Mouse (Mus musculus): ENCODE results near the gene Kras. TPM values are rescaled to one million over a fixed set of nuclear protein-coding genes. Genes with fewer than 3 reads are reported as not detected.

The Kras gene
- polyA plus RNA-seq, 1 experiment = 45.5 TPM

DNA sequence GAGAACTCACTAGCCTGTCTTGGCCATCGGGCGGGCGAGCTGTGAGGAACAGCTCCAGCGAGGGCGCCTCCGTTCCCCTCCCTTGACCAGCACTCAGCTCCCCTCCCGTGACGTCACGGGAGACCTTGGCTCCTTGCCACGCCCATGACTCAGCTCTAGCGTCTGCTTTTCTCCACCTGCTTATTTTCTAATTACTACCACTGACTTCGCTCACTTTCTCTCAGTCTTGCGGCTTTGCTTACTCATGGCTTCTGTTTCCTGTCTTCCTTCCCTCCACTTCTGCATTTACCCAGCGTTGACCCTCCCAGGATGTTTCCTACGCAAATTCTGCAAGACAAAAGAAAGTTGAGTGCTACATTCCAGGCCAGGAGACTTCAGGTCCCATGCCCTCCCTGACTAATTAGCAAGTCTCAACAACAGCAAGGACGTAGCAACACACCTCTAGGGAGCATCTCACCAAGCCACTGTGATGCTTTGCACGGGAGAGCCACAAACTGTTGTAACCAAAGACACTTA, 26.3 kb upstream of the Kras start:
- no peak overlapping the region for H3K4me3 ChIP-seq (ENCODE audit: insufficient read depth, low read length)
- no peak overlapping the region for H3K27ac ChIP-seq (ENCODE audit: insufficient read depth, low read length)
- peaks cover 1% of the 10 kb centered on the region; the same call in 1 of the 2 replicates for H3K4me1 ChIP-seq (ENCODE audit: control insufficient read depth, insufficient read depth, low read length)
- TF ChIP-seq POLR2A (IDR thresholded peaks at IDR 0.05; ENCODE audit: extremely low read depth, insufficient read depth, low read length) (no peak), CTCF (IDR thresholded peaks at IDR 0.05; ENCODE audit: extremely low read depth, insufficient read depth, low read length) (no peak)

DNA sequence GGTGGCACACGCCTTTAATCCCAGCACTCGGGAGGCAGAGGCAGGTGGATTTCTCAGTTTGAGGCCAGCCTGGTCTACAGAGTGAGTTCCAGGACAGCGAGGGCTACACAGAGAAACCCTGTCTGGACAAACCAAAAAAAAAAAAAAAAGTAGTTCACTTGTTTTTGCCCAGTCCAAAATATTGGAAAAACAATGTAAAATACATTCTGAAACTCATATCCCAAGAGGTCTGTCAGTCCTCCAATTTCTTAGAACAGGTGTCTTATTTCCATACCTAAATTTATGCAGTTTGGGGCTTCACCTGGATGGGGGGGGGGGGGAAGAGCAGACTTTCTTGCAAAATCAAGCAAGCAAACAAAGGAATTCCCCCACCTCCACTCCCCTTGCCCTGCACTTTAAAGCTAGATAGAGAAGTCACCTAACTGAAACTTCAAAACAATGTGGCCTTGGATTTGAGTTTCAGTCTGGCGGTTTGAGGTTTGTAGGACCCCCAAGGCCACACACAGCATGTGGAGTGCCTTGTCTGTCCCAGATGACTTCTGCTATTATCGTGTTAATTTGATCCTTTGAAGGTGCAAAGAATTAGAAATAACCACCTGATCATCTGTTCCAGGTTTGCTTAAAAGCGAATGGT, 25.7 kb upstream of the Kras start:
- Histone ChIP-seq H3K4me1 (ENCODE audit: control insufficient read depth, insufficient read depth, low read length) (peaks cover 1% of the 10 kb centered on the region; the same call in 1 of the 2 replicates), H3K27ac (ENCODE audit: insufficient read depth, low read length) (no peak overlapping the region), H3K4me3 (ENCODE audit: insufficient read depth, low read length) (no peak overlapping the region)
- TF ChIP-seq POLR2A (IDR thresholded peaks at IDR 0.05; ENCODE audit: extremely low read depth, insufficient read depth, low read length) (no peak), CTCF (IDR thresholded peaks at IDR 0.05; ENCODE audit: extremely low read depth, insufficient read depth, low read length) (no peak)

DNA sequence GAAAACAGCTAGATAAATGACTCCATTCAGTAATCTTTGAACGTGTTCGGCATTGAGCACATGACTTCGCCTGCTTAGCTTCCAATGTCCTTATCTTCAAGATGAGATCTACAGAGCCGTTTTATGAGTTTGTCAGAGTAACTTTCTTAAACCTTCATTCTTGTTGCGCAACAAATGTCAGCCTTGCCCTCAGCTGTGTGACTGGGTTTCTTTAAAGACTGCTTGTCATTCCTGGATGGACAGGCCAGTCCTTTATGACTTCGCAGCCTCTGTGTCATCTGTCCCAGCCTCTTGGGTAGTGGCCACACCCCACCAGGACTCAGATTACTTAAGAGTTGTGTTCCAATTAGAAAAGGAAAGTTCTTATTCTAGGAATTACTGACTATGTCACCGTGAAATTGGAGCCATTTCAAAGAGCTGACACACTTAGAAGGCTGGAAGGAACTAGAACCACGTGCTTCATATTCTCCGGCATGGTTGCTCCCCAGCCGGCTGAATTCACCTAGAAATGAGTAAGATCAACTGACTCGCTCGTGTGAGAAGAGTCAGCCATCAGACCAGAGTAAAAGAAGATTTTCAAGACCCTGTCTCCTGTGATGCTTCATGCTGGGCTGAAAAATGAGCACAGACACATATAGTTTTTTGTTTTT, 24.1 kb upstream of the Kras start:
- TF ChIP-seq POLR2A (IDR thresholded peaks at IDR 0.05; ENCODE audit: extremely low read depth, insufficient read depth, low read length) (no peak), CTCF (IDR thresholded peaks at IDR 0.05; ENCODE audit: extremely low read depth, insufficient read depth, low read length) (no peak)
- H3K4me3 ChIP-seq (ENCODE audit: insufficient read depth, low read length) = no peak overlapping the region
- peaks cover 1% of the 10 kb centered on the region; the same call in 1 of the 2 replicates for H3K4me1 ChIP-seq (ENCODE audit: control insufficient read depth, insufficient read depth, low read length)
- H3K27ac ChIP-seq (ENCODE audit: insufficient read depth, low read length) = no peak overlapping the region

DNA sequence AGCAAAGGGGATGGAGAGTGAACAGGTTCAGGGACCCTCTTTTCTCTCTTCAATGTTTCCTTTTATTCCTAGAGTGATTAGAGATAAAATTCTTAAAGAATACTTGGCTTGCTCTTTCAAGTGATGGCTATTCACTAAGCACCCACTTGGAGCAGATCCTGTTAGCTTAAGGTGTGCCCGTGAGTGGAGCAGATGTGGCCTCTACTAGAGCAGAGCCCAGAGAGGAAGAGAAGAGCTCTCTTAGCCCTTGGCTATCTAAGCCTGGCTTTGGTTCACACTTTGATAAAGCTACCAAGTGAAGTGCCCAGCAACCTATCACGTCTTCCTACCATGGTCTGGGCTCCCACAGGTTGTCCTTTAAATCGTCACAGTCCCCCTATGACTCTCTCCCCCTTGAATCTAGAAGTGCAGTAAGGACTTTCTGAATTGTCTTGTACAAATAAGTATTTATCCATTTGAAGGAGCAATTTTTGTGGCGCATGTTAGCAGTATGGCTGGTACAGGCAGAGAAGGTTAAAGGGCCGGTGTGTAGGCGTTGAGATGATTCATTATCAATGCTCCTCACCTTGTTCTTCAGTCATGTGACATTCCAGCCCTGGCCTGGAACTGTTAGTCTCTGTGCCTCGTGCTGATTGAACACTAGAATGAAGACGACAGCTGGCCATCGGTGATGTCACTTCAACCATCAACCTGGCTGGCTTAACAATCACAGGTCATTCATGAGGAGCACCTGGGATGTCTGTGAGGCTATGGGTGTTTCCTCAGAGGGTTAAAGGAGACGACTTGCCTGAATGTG, 22.3 kb upstream of the Kras start:
- TF ChIP-seq POLR2A (IDR thresholded peaks at IDR 0.05; ENCODE audit: extremely low read depth, insufficient read depth, low read length) (no peak), CTCF (IDR thresholded peaks at IDR 0.05; ENCODE audit: extremely low read depth, insufficient read depth, low read length) (no peak)
- Histone ChIP-seq H3K4me3 (ENCODE audit: insufficient read depth, low read length) (no peak overlapping the region), H3K27ac (ENCODE audit: insufficient read depth, low read length) (no peak overlapping the region), H3K4me1 (ENCODE audit: control insufficient read depth, insufficient read depth, low read length) (peaks cover 1% of the 10 kb centered on the region; the same call in 1 of the 2 replicates)

DNA sequence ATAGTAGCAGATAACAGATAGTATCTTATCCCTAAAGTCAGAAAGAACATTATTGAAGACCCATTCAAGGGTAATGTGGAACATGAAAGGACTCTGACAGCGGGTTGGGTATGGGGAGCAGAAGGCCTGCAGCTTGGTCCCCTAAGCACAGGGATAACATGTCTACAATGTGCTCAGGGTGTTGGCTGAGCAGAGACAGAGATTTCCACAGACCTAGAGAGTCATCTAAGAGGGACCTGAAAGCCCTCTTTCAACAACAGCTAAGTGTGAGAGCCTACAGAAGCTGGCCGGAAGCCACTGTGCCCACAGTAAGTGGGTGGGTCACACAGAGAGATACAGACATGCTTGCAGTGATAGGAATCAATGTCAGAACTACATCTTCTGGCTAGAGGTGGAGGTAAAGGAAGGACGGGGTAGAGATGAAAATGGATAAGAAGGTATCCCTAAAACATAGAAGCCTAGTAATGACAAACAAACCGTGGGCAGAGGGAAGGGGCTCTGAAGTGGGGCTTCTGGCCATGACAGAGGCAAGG, 19.3 kb upstream of the Kras start:
- Histone ChIP-seq H3K4me1 (ENCODE audit: control insufficient read depth, insufficient read depth, low read length) (no peaks in the 10 kb centered on the region), H3K27ac (ENCODE audit: insufficient read depth, low read length) (no peak overlapping the region), H3K4me3 (ENCODE audit: insufficient read depth, low read length) (no peak overlapping the region)
- TF ChIP-seq CTCF (IDR thresholded peaks at IDR 0.05; ENCODE audit: extremely low read depth, insufficient read depth, low read length) = no peak

DNA sequence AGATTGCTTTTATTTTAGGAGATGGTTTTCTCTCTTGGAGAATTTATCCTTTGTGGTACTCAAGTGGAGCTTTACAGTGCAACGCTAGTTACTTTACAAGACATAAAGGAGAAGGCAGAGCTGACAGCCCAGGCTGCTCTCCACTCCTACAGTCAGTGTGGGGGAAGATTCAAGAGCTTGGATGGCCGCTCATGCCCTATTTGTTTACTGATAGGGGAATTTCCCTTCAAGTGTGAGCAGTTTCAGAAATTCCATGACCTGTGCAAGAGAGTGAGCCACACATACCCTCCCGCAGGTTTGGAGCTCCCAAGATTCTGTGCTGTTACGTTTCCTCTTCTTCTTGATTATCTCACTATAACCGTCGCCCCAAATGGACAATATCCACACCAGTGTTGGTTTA, 17.7 kb upstream of the Kras start:
- TF ChIP-seq CTCF (IDR thresholded peaks at IDR 0.05; ENCODE audit: extremely low read depth, insufficient read depth, low read length) (no peak), POLR2A (IDR thresholded peaks at IDR 0.05; ENCODE audit: extremely low read depth, insufficient read depth, low read length) (no peak)
- no peak overlapping the region for H3K4me3 ChIP-seq (ENCODE audit: insufficient read depth, low read length)
- no peak overlapping the region for H3K27ac ChIP-seq (ENCODE audit: insufficient read depth, low read length)
- H3K4me1 ChIP-seq (ENCODE audit: control insufficient read depth, insufficient read depth, low read length) = no peaks in the 10 kb centered on the region

DNA sequence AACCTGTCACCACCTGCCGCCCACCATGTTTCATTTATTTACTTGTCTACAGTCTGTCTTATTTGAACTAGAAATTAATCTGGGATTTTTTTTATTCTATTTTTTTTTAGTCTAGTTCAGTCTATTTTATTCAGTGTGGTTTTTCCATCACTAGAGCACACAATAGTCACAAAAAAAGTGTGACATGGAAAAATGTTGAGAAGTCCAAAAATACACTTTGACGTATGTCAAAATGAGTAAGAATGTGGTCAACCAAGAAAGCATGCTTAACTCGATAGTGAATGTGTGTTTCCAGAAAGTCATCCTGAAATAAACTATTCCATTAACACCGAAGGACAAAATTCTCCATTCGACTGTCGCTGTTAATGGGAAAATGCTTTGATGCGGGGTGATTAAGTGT, 12.3 kb upstream of the Kras start:
- Histone ChIP-seq H3K4me3 (ENCODE audit: insufficient read depth, low read length) (no peak overlapping the region), H3K4me1 (ENCODE audit: control insufficient read depth, insufficient read depth, low read length) (no peaks in the 10 kb centered on the region)

DNA sequence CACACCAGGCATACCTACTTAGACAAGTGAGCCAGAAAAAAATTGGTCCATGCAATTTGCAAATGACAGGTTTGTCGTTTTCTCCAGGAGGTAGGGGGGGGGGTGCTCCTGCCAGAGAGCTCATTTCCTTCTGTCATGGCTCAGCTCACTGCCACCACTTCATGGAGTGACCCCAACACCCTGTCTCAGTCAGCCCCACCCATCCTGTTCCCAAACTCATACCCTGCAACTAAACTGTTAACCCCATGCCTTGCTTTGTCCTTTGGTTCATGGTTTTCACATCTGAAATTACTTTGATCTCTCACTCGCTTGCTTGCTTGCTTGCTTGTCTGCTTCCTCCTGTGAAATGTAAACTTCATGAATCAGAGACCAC, 6.6 kb upstream of the Kras start:
- H3K4me1 ChIP-seq (ENCODE audit: control insufficient read depth, insufficient read depth, low read length) = no peaks in the 10 kb centered on the region
- H3K27ac ChIP-seq (ENCODE audit: insufficient read depth, low read length) = no peak overlapping the region
- TF ChIP-seq POLR2A (IDR thresholded peaks at IDR 0.05; ENCODE audit: extremely low read depth, insufficient read depth, low read length) (no peak), CTCF (IDR thresholded peaks at IDR 0.05; ENCODE audit: extremely low read depth, insufficient read depth, low read length) (no peak)
- no peak overlapping the region for H3K4me3 ChIP-seq (ENCODE audit: insufficient read depth, low read length)

More for the DNA sequence above, 12.3 kb upstream of the Kras start:
- H3K27ac ChIP-seq (ENCODE audit: insufficient read depth, low read length) = no peak overlapping the region
- TF ChIP-seq CTCF (IDR thresholded peaks at IDR 0.05; ENCODE audit: extremely low read depth, insufficient read depth, low read length) (no peak), POLR2A (IDR thresholded peaks at IDR 0.05; ENCODE audit: extremely low read depth, insufficient read depth, low read length) (no peak)

DNA sequence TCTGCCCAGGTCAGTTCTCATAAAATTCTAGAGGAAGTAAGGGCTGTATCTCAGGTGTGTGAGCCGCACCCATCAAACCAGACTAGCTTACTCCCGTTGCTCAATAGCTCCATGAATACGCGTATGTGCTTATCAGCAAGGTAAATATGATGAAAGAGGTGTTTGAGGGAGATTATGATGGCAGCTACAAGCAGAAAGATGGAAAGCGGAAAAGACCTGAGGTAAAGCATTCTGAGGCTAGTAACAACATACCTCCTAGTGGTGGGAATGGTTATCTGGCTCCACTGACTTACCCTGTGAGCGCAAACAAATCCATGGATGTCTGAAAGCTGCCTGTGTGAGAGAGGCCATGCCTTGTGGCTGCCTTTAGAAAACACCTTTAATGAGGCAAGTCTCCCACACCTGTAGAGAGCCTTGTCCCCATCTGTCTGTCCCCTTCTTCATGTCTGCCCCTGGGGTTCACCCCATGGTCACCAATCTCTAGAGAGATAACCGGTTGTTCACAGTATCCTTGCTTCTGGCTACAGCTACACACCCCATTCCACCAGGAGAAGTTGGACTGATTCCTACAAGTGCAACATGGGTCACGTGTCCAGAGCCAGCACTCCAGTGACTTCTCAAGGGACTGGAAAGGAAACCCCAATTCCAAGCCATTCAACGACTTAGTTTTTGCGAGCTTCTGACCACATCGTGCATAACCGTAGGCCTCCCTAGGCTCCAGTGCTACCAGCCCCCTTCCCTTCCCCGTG, 6.1 kb upstream of the Kras start:
- Histone ChIP-seq H3K4me1 (ENCODE audit: control insufficient read depth, insufficient read depth, low read length) (no peaks in the 10 kb centered on the region), H3K27ac (ENCODE audit: insufficient read depth, low read length) (no peak overlapping the region), H3K4me3 (ENCODE audit: insufficient read depth, low read length) (no peak overlapping the region)
- TF ChIP-seq POLR2A (IDR thresholded peaks at IDR 0.05; ENCODE audit: extremely low read depth, insufficient read depth, low read length) = no peak
- TF ChIP-seq CTCF (IDR thresholded peaks at IDR 0.05; ENCODE audit: extremely low read depth, insufficient read depth, low read length) = no peak
